Mouse (Mus musculus) thymus, adult 2 months (tissue): ENCODE measurements around the gene Rsg1. TPM values are rescaled to one million over a fixed set of nuclear protein-coding genes. Genes with fewer than 3 reads are reported as not detected.

Experiments used
- DNase-seq: peaks from one replicate; pipeline ENCODE4 v3.0.0; 2021
- H3K27ac ChIP-seq: fragments of 200-500 bp; 2 replicates; pipeline ENCODE4 v1.5.1; 2012; ENCODE audit warnings: low read length, control low read depth; ENCODE audit not compliant: control insufficient read depth, insufficient read depth
- H3K27me3 ChIP-seq: fragments of 200-500 bp; 2 replicates; pipeline ENCODE4 v1.6.1; 2012; ENCODE audit warnings: mild to moderate bottlenecking, low read length, moderate library complexity, mixed read lengths; ENCODE audit not compliant: control insufficient read depth, insufficient read depth
- H3K36me3 ChIP-seq: fragments of 200-500 bp; 2 replicates; pipeline ENCODE4 v1.6.1; 2012; ENCODE audit warnings: mild to moderate bottlenecking, low read length, moderate library complexity; ENCODE audit not compliant: control insufficient read depth, insufficient read depth
- H3K4me1 ChIP-seq: fragments of 200-500 bp; replicated peaks from 2 replicates; pipeline ENCODE4 v1.6.1; 2012; ENCODE audit warnings: low read length; ENCODE audit not compliant: control insufficient read depth, insufficient read depth
- H3K4me3 ChIP-seq: fragments of 200-500 bp; 2 replicates; pipeline ENCODE4 v1.5.1; 2012; ENCODE audit warnings: mild to moderate bottlenecking, low read length, control low read depth, moderate library complexity; ENCODE audit not compliant: control insufficient read depth, insufficient read depth
- CTCF ChIP-seq: fragments of 200-500 bp; IDR thresholded peaks from 2 replicates; pipeline ENCODE4 v1.5.1; 2012; ENCODE audit warnings: mild to moderate bottlenecking, control low read depth, low read length, moderate library complexity, borderline replicate concordance; ENCODE audit not compliant: control insufficient read depth, poor library complexity, insufficient read depth; ENCODE audit errors: extremely low read depth
- POLR2A ChIP-seq: fragments of 200-500 bp; IDR thresholded peaks from 2 replicates; pipeline ENCODE4 v1.6.1; 2012; ENCODE audit warnings: mild to moderate bottlenecking, low read length, control low read depth, moderate library complexity; ENCODE audit not compliant: control insufficient read depth, poor library complexity, insufficient read depth; ENCODE audit errors: extremely low read depth
- WGBS: fragments of 180-500 bp; shearing (Covaris S2); methylation state at CpG from one replicate; pipeline ENCODE4 v1.1.7; 2018; 5-methylcytosine and 5-hydroxymethylcytosine counted together
- polyA plus RNA-seq: library from polyadenylated mRNA; depleted of rRNA; stranded (reverse); fragments of >200 nt; gene quantifications from 2 replicates; pipeline ENCODE4 v1.2.3, GENCODE M21; 2012

Gene Rsg1
- polyA plus RNA-seq, 1 experiment = 3.5 TPM

DNA sequence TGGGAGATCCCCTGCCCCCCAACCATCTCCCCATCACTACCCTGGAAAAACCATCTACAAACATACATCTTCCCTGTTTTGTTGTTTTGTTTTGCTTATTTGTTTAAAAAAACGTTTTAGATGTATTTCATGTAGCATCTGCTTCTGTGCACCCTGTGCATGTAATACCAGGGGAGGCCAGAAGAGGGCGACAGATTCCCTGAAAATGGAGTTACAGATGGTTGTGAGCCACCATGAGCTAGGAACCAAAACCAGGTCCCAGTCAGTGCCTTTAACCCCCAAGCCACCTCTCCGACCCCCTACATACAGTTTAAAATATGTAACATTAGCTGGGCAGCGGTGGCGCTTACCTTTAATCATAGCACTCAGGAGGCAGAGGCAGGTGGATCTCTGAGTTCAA is 43.7 kb downstream of the Rsg1 start:
- peak; percentile 25 for DNase-seq
- 68% methylated on average over 5 of the region's 5 CpGs for WGBS

DNA sequence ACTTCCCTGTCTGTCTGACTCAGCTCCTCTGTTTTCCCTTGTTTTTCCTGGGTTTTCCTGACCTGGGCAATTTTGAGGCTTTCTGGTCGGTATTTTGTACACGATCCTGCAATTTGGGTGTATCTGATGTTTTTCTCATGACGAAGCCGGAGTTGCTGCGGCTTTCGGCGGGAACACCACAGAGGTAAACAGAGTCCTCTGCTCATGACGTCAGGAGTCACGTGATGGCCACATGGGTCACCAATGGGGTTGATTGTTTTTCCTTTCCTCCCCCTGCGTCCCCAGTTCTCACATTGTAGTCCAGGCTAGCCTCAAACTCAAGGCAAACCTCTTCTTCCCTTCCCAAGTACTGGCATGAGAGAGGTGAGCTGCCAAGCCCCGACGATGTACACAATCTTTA is 45.7 kb downstream of the Rsg1 start:
- Histone ChIP-seq H3K4me1 (no peaks in the 10 kb centered on the region), H3K4me3 (no peak overlapping the region), H3K27ac (no peak overlapping the region), H3K27me3 (no peaks in the 10 kb centered on the region), H3K36me3 (no peaks in the 10 kb centered on the region)
- 83% methylated on average over 12 of the region's 12 CpGs for WGBS
- TF ChIP-seq POLR2A (no peak), CTCF (no peak)
- DNase-seq = no peak

More for the DNA sequence above, 43.7 kb downstream of the Rsg1 start:
- H3K4me1 ChIP-seq = no peaks in the 10 kb centered on the region
- no peaks in the 10 kb centered on the region for H3K27me3 ChIP-seq
- no peak overlapping the region for H3K27ac ChIP-seq
- TF ChIP-seq POLR2A (no peak), CTCF (peak; percentile 17; the same call in 1 of the 2 replicates)
- no peaks in the 10 kb centered on the region for H3K36me3 ChIP-seq
- no peak overlapping the region for H3K4me3 ChIP-seq

DNA sequence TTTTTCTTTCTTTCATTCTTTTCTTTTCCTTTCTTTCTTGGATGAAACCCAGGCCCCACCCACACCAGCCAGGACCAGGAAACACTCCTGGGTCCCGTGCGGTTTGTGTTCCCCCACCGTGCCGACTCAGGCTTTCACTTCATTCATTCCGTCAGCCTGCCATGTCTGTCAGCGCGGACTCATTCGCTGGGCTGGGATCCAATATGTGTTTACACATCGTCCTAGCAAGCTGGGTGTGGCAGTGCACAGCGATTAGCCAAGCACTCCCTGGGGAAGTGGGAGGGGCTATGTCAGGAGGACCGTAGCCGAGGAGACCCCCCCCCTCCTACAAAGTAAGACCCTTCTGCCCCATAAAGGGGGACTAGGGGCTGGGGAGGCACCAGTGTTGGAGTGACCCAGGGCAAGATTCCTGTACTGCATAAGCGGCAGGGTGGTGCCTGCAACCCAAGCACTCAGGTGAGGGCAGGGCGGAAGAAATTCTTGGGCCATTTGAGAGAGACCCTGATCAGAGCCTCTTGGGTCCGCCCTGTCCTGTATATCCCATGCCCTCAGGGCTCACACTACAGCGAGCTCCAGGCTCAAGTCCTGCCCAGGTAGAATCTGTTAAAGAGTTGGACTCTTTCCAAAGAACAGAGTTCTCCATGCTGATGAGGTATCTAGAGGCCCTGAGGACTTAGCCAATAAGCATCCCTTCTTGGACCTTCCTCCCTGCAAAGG is 46.4 kb downstream of the Rsg1 start:
- Histone ChIP-seq H3K27me3 (no peaks in the 10 kb centered on the region), H3K27ac (no peak overlapping the region), H3K36me3 (no peaks in the 10 kb centered on the region), H3K4me3 (no peak overlapping the region), H3K4me1 (no peaks in the 10 kb centered on the region)
- no peak for DNase-seq
- no peak for TF ChIP-seq POLR2A
- TF ChIP-seq CTCF = no peak
- 82% methylated on average over 16 of the region's 16 CpGs for WGBS

DNA sequence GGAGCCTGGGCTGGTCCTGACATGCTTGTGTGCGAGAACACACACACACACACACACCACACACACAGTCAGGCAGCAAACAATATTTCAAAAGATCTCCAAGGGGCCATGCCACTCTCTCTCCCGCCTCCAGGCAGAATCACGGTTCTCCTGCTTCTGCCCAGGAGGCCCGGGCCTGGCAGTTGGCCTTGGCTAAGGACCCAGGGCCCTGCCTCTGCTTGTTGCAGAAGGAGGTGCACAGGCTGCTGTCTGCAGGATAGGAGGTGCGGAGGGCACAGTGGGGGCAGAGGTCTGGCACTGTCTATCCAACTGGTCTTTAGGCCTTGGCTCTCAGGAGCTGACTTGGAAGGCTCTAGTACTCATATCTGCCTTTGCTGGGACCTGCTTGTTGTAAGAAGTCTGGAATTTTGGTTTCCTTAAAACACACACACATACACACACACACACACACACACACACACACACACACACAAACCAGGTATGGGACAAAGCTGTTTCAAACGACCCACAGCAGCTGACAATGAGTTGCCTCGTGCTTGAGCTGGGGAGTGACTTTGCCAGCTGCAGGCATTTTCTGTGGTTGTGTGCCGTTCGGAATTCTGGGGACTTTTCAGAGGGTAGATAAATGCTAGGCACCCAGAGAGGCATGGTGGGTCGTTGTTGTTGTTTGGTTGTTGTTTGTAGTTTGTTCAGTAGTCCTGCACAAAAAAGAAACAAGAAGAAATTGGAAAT is 49.3 kb downstream of the Rsg1 start:
- no peak overlapping the region for H3K4me3 ChIP-seq
- 86% methylated on average over 10 of the region's 10 CpGs for WGBS
- no peak for DNase-seq
- no peaks in the 10 kb centered on the region for H3K27me3 ChIP-seq
- no peaks in the 10 kb centered on the region for H3K36me3 ChIP-seq
- no peak for TF ChIP-seq CTCF
- no peak for TF ChIP-seq POLR2A
- H3K4me1 ChIP-seq = no peaks in the 10 kb centered on the region
- H3K27ac ChIP-seq = no peak overlapping the region

DNA sequence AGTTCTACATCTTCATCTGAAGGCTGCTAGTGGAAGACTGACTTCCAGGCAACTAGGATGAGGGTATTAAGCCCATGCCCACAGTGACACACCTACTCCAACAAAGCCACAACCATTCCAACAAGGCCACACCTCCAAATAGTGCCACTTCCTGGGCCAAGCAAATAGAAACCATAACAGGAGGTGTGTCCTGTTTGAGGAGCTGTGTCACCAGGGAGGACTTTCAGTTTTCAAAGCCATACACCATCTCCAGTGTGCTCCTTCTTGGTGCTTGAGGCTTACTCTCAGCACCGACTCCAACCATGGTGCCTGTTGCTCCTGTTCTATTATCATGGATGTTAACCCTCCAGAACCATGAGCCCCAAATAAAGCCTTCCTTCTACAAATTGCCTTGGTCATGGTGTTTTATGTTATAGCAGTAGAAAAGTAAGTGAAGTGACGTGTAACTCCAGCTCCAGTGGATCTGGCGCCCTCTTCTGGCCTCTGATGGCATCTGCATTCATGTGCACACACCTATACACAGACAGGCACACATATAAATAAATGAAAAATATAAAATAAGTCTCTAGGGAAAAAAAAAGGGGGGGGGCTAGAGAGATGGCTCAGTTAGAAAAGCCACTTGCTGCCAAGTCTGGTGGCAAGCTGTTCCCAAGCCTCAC is 52.4 kb downstream of the Rsg1 start:
- DNase-seq = no peak
- no peaks in the 10 kb centered on the region for H3K27me3 ChIP-seq
- H3K4me1 ChIP-seq = no peaks in the 10 kb centered on the region
- no peak overlapping the region for H3K27ac ChIP-seq
- 95% methylated on average over 3 of the region's 3 CpGs for WGBS
- no peak for TF ChIP-seq POLR2A
- no peak for TF ChIP-seq CTCF
- H3K36me3 ChIP-seq = no peaks in the 10 kb centered on the region
- no peak overlapping the region for H3K4me3 ChIP-seq

DNA sequence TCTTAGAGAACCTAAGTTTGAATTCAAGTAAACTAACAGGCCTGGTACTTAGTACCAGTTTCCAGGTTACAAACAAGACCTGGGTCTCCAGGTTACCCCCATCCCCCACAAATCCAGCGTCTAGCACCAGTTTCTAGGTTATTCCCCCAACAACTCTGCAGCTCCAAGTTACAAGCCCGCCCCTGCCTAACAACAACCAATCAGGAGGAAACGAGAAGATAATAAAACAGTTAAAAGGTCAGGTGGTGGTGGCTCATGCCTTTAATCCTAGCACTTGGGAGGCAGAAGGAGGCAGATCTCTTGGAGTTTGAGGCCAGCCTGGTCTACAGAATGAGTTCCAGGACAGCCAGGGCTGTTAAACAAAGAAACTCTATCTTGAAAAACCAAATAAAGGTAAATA is 53.5 kb downstream of the Rsg1 start:
- WGBS = 86% methylated on average over 3 of the region's 3 CpGs
- no peak for TF ChIP-seq CTCF
- TF ChIP-seq POLR2A = no peak
- Histone ChIP-seq H3K4me1 (0 out of 2 replicates have a peak, but pooled peaks cover 6% of the 10 kb centered on the region), H3K27ac (no peak overlapping the region), H3K27me3 (no peaks in the 10 kb centered on the region; the same call in 1 of the 2 replicates), H3K36me3 (no peaks in the 10 kb centered on the region), H3K4me3 (no peak overlapping the region)
- DNase-seq = no peak
